Mouse (Mus musculus): Measurements from ENCODE around the gene Extl1. TPM values are rescaled to one million over a fixed set of nuclear protein-coding genes. Genes with fewer than 3 reads are reported as not detected.

Gene Extl1
- polyA plus RNA-seq, 1 experiment from 2014 or later: 6.4 TPM

GRCm38 (mm10) chr4:134359649-134360048, 24.0 kb downstream of the Extl1 start:
- WGBS: 86% methylated on average over 6 of the region's 6 CpGs
- peaks cover 3% of the 10 kb centered on the region for H3K27me3 ChIP-seq
- no peak for ATAC-seq (ENCODE audit: insufficient number of reproducible peaks, low FRiP score, low TSS enrichment, low read depth)

DNA sequence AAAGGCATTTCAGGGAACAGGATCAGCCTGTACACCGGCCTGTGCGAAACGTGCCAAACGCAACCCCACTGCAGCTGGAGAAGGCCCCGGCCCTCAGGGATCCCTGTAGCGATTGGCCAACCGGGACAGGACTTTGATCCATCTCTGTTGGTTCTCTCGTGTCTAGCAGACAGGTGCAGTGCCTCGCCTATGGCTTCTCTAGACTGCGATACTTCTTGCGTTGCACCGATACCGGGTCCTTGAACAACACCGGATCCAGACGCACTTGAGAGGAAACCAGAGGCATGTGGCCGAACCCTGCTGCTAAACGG, 26.2 kb downstream of the Extl1 start:
- Histone ChIP-seq H3K9me3 (no peaks in the 10 kb centered on the region), H3K27me3 (peaks cover 3% of the 10 kb centered on the region; the same call in 1 of the 2 replicates), H3K4me2 (no peak overlapping the region), H3K4me1 (peaks cover 21% of the 10 kb centered on the region), H3K27ac (no peak overlapping the region), H3K36me3 (no peaks in the 10 kb centered on the region), H3K4me3 (no peak overlapping the region), H3K9ac (no peak overlapping the region)
- WGBS: 40% methylated on average over 17 of the region's 17 CpGs
- no peak for ATAC-seq (ENCODE audit: insufficient number of reproducible peaks, low FRiP score, low TSS enrichment, low read depth)

More at GRCm38 (mm10) chr4:134359649-134360048, 24.0 kb downstream of the Extl1 start:
- no peaks in the 10 kb centered on the region for H3K36me3 ChIP-seq
- no peak overlapping the region for H3K4me2 ChIP-seq
- H3K9ac ChIP-seq: no peak overlapping the region
- peaks cover 34% of the 10 kb centered on the region for H3K4me1 ChIP-seq
- no peaks in the 10 kb centered on the region for H3K9me3 ChIP-seq
- no peak overlapping the region for H3K27ac ChIP-seq
- no peak overlapping the region for H3K4me3 ChIP-seq

DNA sequence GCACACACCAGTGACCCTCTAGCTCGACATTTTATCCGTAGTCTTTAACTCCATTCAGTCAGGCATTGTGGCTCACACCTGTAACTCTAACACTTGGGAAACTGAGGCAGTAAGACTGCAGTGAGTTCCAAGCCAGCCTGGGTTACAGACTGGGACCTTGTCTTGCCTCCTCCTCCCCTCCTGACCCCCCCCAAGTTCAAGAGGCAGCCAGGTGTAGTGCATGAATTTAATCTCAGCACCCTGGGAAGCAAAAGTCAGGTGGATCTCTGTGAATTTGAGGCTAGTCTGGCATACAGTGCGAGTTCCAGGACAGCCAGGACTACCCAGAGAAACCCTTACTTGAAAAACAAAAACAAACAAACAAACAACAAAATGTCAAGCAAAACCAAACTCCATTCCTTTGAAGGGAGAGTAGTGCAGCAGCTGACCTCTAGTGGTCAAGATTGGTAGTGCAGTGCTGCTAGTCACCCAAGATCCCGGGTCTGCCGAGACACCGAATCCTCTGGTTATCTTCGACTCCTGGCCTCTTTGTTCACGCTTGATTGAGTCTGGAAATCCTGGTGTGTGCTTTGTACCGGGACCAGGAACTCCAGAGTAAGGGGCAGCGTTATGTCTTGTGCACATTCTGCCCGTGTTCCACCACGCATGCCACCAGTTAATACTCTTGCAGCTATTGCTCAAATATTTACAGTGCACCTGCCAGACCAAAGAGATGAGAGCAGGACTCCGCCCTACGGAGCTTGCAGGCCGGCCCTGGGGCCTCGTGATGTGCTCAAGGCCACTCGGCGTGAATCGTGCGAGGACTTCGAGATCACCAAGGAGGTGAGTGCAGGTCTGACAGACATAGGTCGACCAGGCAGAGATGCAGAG, 26.8 kb downstream of the Extl1 start:
- Histone ChIP-seq H3K4me1 (peaks cover 26% of the 10 kb centered on the region), H3K9ac (no peak overlapping the region), H3K4me2 (no peak overlapping the region), H3K27ac (no peak overlapping the region), H3K36me3 (no peaks in the 10 kb centered on the region), H3K9me3 (no peaks in the 10 kb centered on the region), H3K27me3 (peaks cover 3% of the 10 kb centered on the region; the same call in 1 of the 2 replicates), H3K4me3 (no peak overlapping the region)
- ATAC-seq (ENCODE audit: insufficient number of reproducible peaks, low FRiP score, low TSS enrichment, low read depth): no peak
- 19% methylated on average over 22 of the region's 22 CpGs for WGBS

GRCm38 (mm10) chr4:134355841-134356452, 27.7 kb downstream of the Extl1 start:
- H3K4me1 ChIP-seq: peaks cover 35% of the 10 kb centered on the region
- H3K36me3 ChIP-seq: no peaks in the 10 kb centered on the region
- no peaks in the 10 kb centered on the region for H3K9me3 ChIP-seq
- H3K9ac ChIP-seq: no peak overlapping the region
- H3K4me3 ChIP-seq: no peak overlapping the region
- no peak overlapping the region for H3K4me2 ChIP-seq
- H3K27me3 ChIP-seq: peaks cover 3% of the 10 kb centered on the region; the same call in 1 of the 2 replicates
- H3K27ac ChIP-seq: 0 out of 2 replicates have a peak overlapping the region, but pooled peaks have one; percentile 27
- WGBS: 28% methylated on average over 16 of the region's 16 CpGs
- 0 out of 2 replicates have a peak, but pooled peaks have one; percentile 3 for ATAC-seq (ENCODE audit: insufficient number of reproducible peaks, low FRiP score, low TSS enrichment, low read depth)

GRCm38 (mm10) chr4:134353527-134354409, 29.9 kb downstream of the Extl1 start:
- WGBS: 65% methylated on average over 5 of the region's 5 CpGs
- H3K4me2 ChIP-seq: no peak overlapping the region
- ATAC-seq (ENCODE audit: insufficient number of reproducible peaks, low FRiP score, low TSS enrichment, low read depth): no peak

DNA sequence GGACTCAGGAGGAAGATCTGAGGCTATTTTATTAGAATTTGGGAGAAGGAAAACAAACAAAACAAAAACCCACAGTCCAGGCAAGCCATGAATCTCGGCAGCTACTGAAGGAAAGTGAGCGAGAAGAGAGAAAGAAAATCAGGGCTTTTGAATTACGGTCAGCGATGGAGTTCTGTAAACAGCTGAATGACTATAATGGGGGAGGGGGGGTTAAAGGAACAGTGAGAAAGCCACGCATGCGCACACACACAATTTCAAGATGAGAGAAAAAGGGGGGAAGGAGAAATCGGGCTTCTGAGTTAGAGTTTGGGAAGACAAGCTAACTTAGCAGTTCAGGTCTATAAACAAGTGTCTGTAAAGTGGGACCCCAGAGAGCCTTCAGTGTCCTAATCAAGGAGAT, 30.7 kb downstream of the Extl1 start:
- no peak overlapping the region for H3K27ac ChIP-seq
- H3K4me3 ChIP-seq: no peak overlapping the region
- no peaks in the 10 kb centered on the region for H3K36me3 ChIP-seq
- no peak overlapping the region for H3K9ac ChIP-seq
- peaks cover 3% of the 10 kb centered on the region; the same call in 1 of the 2 replicates for H3K27me3 ChIP-seq
- H3K4me2 ChIP-seq: no peak overlapping the region
- H3K4me1 ChIP-seq: peaks cover 39% of the 10 kb centered on the region
- 80% methylated on average over 7 of the region's 7 CpGs for whole genome bisulfite sequencing
- ATAC-seq (ENCODE audit: insufficient number of reproducible peaks, low FRiP score, low TSS enrichment, low read depth): no peak
- H3K9me3 ChIP-seq: no peaks in the 10 kb centered on the region

More at GRCm38 (mm10) chr4:134353527-134354409, 29.9 kb downstream of the Extl1 start:
- no peaks in the 10 kb centered on the region for H3K9me3 ChIP-seq
- no peak overlapping the region for H3K27ac ChIP-seq
- no peaks in the 10 kb centered on the region for H3K36me3 ChIP-seq
- H3K4me1 ChIP-seq: peaks cover 35% of the 10 kb centered on the region
- H3K27me3 ChIP-seq: peaks cover 3% of the 10 kb centered on the region; the same call in 1 of the 2 replicates
- no peak overlapping the region for H3K9ac ChIP-seq
- H3K4me3 ChIP-seq: no peak overlapping the region

- H3K36me3 ChIP-seq: no peaks in the 10 kb centered on the region
- H3K9me3 ChIP-seq: no peaks in the 10 kb centered on the region
- no peak overlapping the region for H3K9ac ChIP-seq
- no peak for ATAC-seq (ENCODE audit: insufficient number of reproducible peaks, low FRiP score, low TSS enrichment, low read depth)
- H3K4me2 ChIP-seq: no peak overlapping the region
- peaks cover 4% of the 10 kb centered on the region for H3K27me3 ChIP-seq
- no peak overlapping the region for H3K27ac ChIP-seq
- WGBS: 75% methylated on average over 12 of the region's 12 CpGs
- H3K4me1 ChIP-seq: peaks cover 35% of the 10 kb centered on the region
- no peak overlapping the region for H3K4me3 ChIP-seq
These were observed 31.4 kb downstream of the Extl1 start for GRCm38 (mm10) chr4:134352261-134352707.

DNA sequence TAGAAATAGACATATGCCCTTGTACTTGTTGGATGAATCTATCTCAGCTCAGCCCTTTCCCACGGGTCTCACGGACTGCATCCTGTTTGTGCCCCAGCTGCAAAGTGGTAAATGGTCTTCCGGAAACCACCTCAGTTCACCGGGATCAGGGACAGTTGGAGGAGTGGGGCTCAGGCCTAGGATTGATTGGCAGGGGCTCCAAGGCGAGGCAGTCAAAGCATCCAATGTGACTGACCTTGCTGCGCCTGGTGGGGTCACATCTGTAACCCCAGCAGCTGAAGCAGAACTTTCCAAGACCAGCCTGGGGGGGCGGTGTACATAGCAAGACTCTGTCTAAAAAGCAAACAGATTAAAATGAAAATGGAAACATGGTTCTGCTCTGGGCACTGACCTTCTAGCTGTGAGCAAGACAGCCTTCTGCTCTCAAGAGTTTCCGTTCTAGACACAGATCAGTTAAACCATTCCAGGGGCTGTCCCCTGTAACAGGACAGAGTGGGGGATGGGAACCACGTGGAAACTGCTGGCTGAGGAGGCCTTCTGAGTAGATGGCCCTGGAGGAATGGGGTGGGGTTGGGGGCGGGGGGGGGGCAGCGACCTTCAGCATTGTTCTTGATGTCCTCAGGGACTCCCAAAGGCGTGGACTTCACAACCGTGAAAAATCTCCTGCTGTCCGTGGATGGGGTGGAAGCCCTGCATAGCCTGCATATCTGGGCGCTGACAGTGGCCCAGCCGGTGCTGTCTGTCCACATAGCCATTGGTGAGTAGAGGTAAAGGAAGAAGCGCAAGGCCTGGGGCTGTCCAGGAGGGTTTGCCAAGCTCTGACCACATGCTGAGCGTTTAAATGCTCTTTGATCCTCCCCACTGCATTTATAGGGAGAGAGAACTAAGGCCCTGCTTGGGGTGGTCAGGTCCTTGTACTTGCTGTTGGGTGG, 32.1 kb downstream of the Extl1 start:
- Histone ChIP-seq H3K9ac (no peak overlapping the region), H3K9me3 (no peaks in the 10 kb centered on the region), H3K27ac (no peak overlapping the region), H3K36me3 (no peaks in the 10 kb centered on the region), H3K4me2 (no peak overlapping the region), H3K4me1 (peaks cover 30% of the 10 kb centered on the region), H3K27me3 (peaks cover 5% of the 10 kb centered on the region), H3K4me3 (no peak overlapping the region)
- 49% methylated on average over 18 of the region's 18 CpGs for WGBS
- no peak for ATAC-seq (ENCODE audit: insufficient number of reproducible peaks, low FRiP score, low TSS enrichment, low read depth)

GRCm38 (mm10) chr4:134350641-134351040, 33.0 kb downstream of the Extl1 start:
- Histone ChIP-seq H3K4me3 (no peak overlapping the region), H3K36me3 (no peaks in the 10 kb centered on the region), H3K4me2 (no peak overlapping the region), H3K27ac (no peak overlapping the region), H3K9me3 (no peaks in the 10 kb centered on the region), H3K9ac (no peak overlapping the region), H3K27me3 (peaks cover 9% of the 10 kb centered on the region), H3K4me1 (peaks cover 21% of the 10 kb centered on the region)
- ATAC-seq (ENCODE audit: insufficient number of reproducible peaks, low FRiP score, low TSS enrichment, low read depth): no peak
- 79% methylated on average over 6 of the region's 6 CpGs for WGBS

GRCm38 (mm10) chr4:134349829-134350228, 33.8 kb downstream of the Extl1 start:
- no peak for ATAC-seq (ENCODE audit: insufficient number of reproducible peaks, low FRiP score, low TSS enrichment, low read depth)
- Histone ChIP-seq H3K27ac (no peak overlapping the region), H3K27me3 (peaks cover 14% of the 10 kb centered on the region), H3K4me1 (peaks cover 18% of the 10 kb centered on the region), H3K9me3 (no peaks in the 10 kb centered on the region), H3K4me3 (no peak overlapping the region), H3K36me3 (no peaks in the 10 kb centered on the region), H3K9ac (no peak overlapping the region), H3K4me2 (no peak overlapping the region)
- WGBS: 89% methylated on average over 7 of the region's 7 CpGs

DNA sequence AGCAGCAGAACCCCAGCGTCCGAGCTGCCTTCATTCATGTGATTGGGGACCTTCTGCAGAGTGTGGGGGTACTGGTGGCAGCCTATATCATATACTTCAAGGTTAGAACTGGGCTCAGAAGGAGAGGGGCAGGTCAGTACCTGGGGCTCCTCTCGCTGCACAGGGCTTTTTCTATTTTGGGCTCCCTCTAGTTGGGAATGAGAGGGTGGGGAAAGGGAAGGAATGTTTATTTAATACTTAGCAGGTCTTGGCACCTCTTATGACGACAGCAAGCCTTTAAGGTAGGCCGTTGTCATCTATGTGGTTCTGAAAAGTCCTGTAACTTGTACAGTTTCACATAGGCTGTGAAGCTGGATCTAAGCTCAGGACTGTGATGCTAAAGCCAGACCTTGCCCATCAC, 35.1 kb downstream of the Extl1 start:
- Histone ChIP-seq H3K36me3 (no peaks in the 10 kb centered on the region), H3K9me3 (no peaks in the 10 kb centered on the region), H3K4me3 (no peak overlapping the region), H3K4me2 (no peak overlapping the region), H3K27ac (no peak overlapping the region), H3K4me1 (peaks cover 23% of the 10 kb centered on the region), H3K27me3 (peaks cover 24% of the 10 kb centered on the region), H3K9ac (no peak overlapping the region)
- ATAC-seq (ENCODE audit: insufficient number of reproducible peaks, low FRiP score, low TSS enrichment, low read depth): no peak
- 61% methylated on average over 5 of the region's 5 CpGs for WGBS
